Mouse (Mus musculus): ENCODE data around the gene Dcps.
"Not testable (repeated sequence)": the region's sequence is repeated elsewhere in the genome, so short reads cannot be mapped to it uniquely, and the experiment has no call there.

The Dcps gene

GRCm38 (mm10) chr9:35176124-35176659 is 331 bp upstream of the Dcps start:
- DNase-seq (ENCODE audit: low read depth, low spot score): no peak

- no peak for DNase-seq (ENCODE audit: low read depth, low spot score)
These were observed 2.5 kb downstream of the Dcps start for GRCm38 (mm10) chr9:35173331-35173730.

- DNase-seq (ENCODE audit: low read depth, low spot score): no peak
These were observed 5.8 kb downstream of the Dcps start for GRCm38 (mm10) chr9:35170071-35170470.

- DNase-seq (ENCODE audit: low read depth, low spot score): no peak
These were observed 8.8 kb downstream of the Dcps start for GRCm38 (mm10) chr9:35166798-35167635.

- DNase-seq (ENCODE audit: low read depth, low spot score): no peak
These were observed 9.6 kb downstream of the Dcps start for GRCm38 (mm10) chr9:35166144-35166797.

- DNase-seq (ENCODE audit: low read depth, low spot score): no peak
These were observed 11.6 kb downstream of the Dcps start for GRCm38 (mm10) chr9:35164142-35164874.

- no peak for DNase-seq (ENCODE audit: low read depth, low spot score)
These were observed 12.7 kb downstream of the Dcps start for GRCm38 (mm10) chr9:35163011-35163690.

GRCm38 (mm10) chr9:35161721-35162120 is 14.1 kb downstream of the Dcps start:
- no peak for DNase-seq (ENCODE audit: low read depth, low spot score)

- DNase-seq (ENCODE audit: low read depth, low spot score): no peak
These were observed 15.2 kb downstream of the Dcps start for GRCm38 (mm10) chr9:35160662-35161061.

GRCm38 (mm10) chr9:35158477-35158876 is 17.4 kb downstream of the Dcps start:
- DNase-seq (ENCODE audit: low read depth, low spot score): no peak

GRCm38 (mm10) chr9:35156862-35157261 is 19.0 kb downstream of the Dcps start:
- DNase-seq (ENCODE audit: low read depth, low spot score): no peak

GRCm38 (mm10) chr9:35156002-35156710 is 19.7 kb downstream of the Dcps start:
- no peak for DNase-seq (ENCODE audit: low read depth, low spot score)

GRCm38 (mm10) chr9:35152923-35153322 is 22.9 kb downstream of the Dcps start:
- no peak for DNase-seq (ENCODE audit: low read depth, low spot score)

- not testable (repeated sequence) for DNase-seq (ENCODE audit: low read depth, low spot score)
These were observed 27.0 kb downstream of the Dcps start for GRCm38 (mm10) chr9:35148822-35149221.

GRCm38 (mm10) chr9:35147261-35147660 is 28.6 kb downstream of the Dcps start:
- DNase-seq (ENCODE audit: low read depth, low spot score): peak; percentile 53

- DNase-seq (ENCODE audit: low read depth, low spot score): no peak
These were observed 30.0 kb downstream of the Dcps start for GRCm38 (mm10) chr9:35145829-35146228.

GRCm38 (mm10) chr9:35145118-35145517 is 30.7 kb downstream of the Dcps start:
- DNase-seq (ENCODE audit: low read depth, low spot score): no peak

GRCm38 (mm10) chr9:35142221-35142620 is 33.6 kb downstream of the Dcps start:
- no peak for DNase-seq (ENCODE audit: low read depth, low spot score)

GRCm38 (mm10) chr9:35139231-35139744 is 36.6 kb downstream of the Dcps start:
- no peak for DNase-seq (ENCODE audit: low read depth, low spot score)

- DNase-seq (ENCODE audit: low read depth, low spot score): no peak
These were observed 37.8 kb downstream of the Dcps start for GRCm38 (mm10) chr9:35138029-35138428.

- DNase-seq (ENCODE audit: low read depth, low spot score): no peak
These were observed 40.3 kb downstream of the Dcps start for GRCm38 (mm10) chr9:35135575-35135974.
